Mouse (Mus musculus): ENCODE measurements around the gene Apol8. TPM values are rescaled to one million over a fixed set of nuclear protein-coding genes. Genes with fewer than 3 reads are reported as not detected.

Gene Apol8
- polyA plus RNA-seq, 1 experiment from 2014 or later: not detected

DNA sequence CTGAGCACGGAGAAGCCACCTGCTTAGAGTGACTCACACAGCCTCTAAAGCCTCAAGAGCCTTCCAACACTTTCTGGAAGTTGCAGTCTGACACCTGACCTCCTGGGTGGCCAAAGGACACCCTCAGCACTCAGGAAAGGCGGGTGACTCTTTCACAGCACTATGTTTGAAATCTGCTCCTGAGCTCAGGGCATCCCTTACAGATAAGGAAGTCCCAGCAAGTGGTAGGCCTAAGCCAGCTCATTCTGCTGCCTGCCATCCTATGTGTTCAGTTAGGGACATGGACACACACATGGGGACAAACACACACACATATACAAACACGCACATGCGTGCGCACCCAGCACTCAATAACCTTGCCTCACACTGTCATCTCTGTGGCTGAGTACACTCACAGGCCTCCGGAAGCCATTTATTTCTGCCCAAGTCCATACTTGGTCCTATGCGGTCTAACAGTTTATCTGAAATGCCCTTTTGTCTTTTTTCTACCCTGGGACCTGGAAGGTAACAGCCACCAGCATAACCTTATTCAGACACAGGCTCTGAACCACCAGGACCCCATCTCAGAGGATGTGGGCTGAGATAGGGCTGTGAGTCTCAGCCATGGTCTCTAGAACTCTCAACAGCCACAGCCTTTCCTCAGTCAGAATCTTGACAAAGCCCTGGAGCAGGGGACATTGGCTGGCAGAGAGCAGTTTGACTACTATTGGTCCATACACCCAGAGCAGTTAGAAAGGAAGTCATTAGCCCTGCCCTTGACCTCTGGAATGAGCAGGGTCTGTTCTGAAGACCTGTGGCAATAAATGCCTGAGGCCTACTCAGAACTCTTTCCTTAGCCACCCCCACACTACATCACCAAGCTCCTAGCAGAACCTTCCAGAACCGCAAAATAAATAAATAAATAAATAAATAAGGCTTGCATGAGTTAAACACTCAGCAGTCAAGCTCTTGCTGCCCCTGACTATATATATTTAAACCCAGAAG is 43.0 kb upstream of the Apol8 start:
- peak overlapping the region; percentile 95 for H3K27ac ChIP-seq (ENCODE audit: low read depth)
- H3K4me3 ChIP-seq (ENCODE audit: low read depth, low read length): no peak overlapping the region
- peaks cover 75% of the 10 kb centered on the region for H3K36me3 ChIP-seq (ENCODE audit: insufficient read depth)
- WGBS: 74% methylated on average over 8 of the region's 8 CpGs
- TF ChIP-seq CTCF (IDR thresholded peaks at IDR 0.05; ENCODE audit: low read depth): no peak
- H3K27me3 ChIP-seq (ENCODE audit: insufficient read depth, low read length): no peaks in the 10 kb centered on the region
- H3K4me2 ChIP-seq: no peak overlapping the region; the same call in 1 of the 2 replicates
- peak overlapping the region; percentile 38; the same call in 1 of the 2 replicates for H3K9ac ChIP-seq
- peaks cover 30% of the 10 kb centered on the region for H3K4me1 ChIP-seq (ENCODE audit: insufficient read depth)
- ATAC-seq (ENCODE audit: insufficient read depth) (no peak), DNase-seq (no peak)
- no peaks in the 10 kb centered on the region for H3K9me3 ChIP-seq (ENCODE audit: low read depth, low read length)

- Histone ChIP-seq H3K9ac (peak overlapping the region; percentile 38), H3K9me3 (ENCODE audit: low read depth, low read length) (no peaks in the 10 kb centered on the region), H3K27me3 (ENCODE audit: insufficient read depth, low read length) (no peaks in the 10 kb centered on the region), H3K4me1 (ENCODE audit: insufficient read depth) (peaks cover 30% of the 10 kb centered on the region), H3K4me2 (peak overlapping the region; percentile 29), H3K36me3 (ENCODE audit: insufficient read depth) (peaks cover 76% of the 10 kb centered on the region), H3K27ac (ENCODE audit: low read depth) (peak overlapping the region; percentile 95), H3K4me3 (ENCODE audit: low read depth, low read length) (no peak overlapping the region)
- DNase-seq: peak; percentile 81
- ATAC-seq (ENCODE audit: insufficient read depth): peak; percentile 85
- TF ChIP-seq CTCF (IDR thresholded peaks at IDR 0.05; ENCODE audit: low read depth): no peak
- WGBS: 12% methylated on average over 14 of the region's 14 CpGs
Measured at GRCm38 (mm10) chr15:77798664-77799490, 42.1 kb upstream of the Apol8 start.

DNA sequence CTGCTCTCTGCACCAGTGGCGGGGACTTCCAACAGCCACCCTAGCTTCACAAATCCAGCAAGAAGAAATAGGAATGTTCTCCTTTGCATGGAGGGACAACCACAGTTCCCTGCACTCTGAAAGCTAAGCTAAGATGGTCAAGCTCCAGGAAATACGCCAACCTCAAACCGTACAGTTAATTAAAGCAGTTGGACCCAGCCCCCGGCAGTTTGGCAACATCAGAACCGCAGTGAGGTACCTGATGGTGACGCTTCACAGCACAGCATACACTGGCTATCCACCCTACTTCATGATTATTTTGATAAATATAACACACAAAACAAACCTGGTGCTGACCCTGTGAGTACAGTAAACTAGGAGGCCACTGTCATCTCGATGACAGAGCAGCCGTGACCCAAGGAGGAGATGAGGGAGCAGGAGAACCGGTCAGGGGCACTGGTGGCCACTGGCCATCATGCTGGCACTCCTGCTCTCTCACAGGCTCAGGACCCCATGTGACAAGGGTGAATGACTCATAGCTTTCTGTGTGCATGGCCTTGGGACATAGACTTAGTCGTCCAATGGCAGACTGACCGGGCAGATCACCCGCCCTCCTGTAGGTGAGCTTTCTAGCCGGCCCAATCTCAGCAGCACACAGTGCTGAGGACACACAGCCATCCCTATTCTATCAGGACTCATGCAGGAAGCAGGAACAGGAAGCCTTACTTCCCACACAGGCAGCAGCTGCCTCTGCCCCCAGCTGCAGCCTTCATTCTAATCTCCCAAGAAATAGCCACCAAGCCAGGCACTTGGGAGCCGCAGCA is 41.0 kb upstream of the Apol8 start:
- H3K9me3 ChIP-seq (ENCODE audit: low read depth, low read length): no peaks in the 10 kb centered on the region
- 65% methylated on average over 14 of the region's 14 CpGs for WGBS
- H3K27ac ChIP-seq (ENCODE audit: low read depth): peak overlapping the region; percentile 95
- peak overlapping the region; percentile 29 for H3K4me2 ChIP-seq
- no peaks in the 10 kb centered on the region for H3K27me3 ChIP-seq (ENCODE audit: insufficient read depth, low read length)
- H3K4me1 ChIP-seq (ENCODE audit: insufficient read depth): peaks cover 27% of the 10 kb centered on the region
- TF ChIP-seq CTCF (IDR thresholded peaks at IDR 0.05; ENCODE audit: low read depth): no peak
- peak overlapping the region; percentile 38; the same call in 1 of the 2 replicates for H3K9ac ChIP-seq
- DNase-seq (peak; percentile 41), ATAC-seq (ENCODE audit: insufficient read depth) (no peak)
- peaks cover 76% of the 10 kb centered on the region for H3K36me3 ChIP-seq (ENCODE audit: insufficient read depth)
- H3K4me3 ChIP-seq (ENCODE audit: low read depth, low read length): no peak overlapping the region

DNA sequence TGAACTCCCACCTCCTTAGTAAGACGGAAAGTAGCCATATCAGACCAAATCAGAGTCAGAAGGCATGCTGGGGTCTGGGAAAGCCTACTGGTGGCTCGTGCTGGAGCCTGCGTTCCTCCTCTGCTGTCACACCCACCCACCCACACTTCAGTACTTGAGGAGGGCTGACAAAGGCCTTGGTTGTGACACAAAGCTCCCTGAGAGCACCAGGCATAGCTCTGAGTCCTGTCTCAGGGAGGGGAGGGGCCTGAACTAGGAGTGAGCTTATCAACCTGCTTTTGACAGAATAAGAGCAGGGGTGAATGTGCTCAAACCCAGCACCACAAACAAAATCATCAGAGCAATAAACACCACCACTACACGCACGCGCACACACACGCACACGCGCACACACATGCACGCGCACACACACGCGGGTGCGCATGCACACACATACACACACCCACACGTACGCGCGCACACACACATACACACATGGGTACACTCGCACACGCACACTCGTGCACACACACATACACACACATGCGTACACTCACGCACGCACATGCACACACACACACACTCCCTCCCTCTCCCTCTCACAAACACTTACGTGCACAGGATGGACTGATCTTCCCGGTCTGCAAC is 39.7 kb upstream of the Apol8 start:
- Histone ChIP-seq H3K27ac (ENCODE audit: low read depth) (no peak overlapping the region), H3K9me3 (ENCODE audit: low read depth, low read length) (no peaks in the 10 kb centered on the region), H3K4me3 (ENCODE audit: low read depth, low read length) (no peak overlapping the region), H3K4me2 (no peak overlapping the region), H3K36me3 (ENCODE audit: insufficient read depth) (peaks cover 77% of the 10 kb centered on the region), H3K27me3 (ENCODE audit: insufficient read depth, low read length) (no peaks in the 10 kb centered on the region), H3K4me1 (ENCODE audit: insufficient read depth) (peaks cover 27% of the 10 kb centered on the region), H3K9ac (no peak overlapping the region)
- no peak for DNase-seq
- no peak for ATAC-seq (ENCODE audit: insufficient read depth)
- 92% methylated on average over 26 of the region's 26 CpGs for WGBS
- TF ChIP-seq CTCF (IDR thresholded peaks at IDR 0.05; ENCODE audit: low read depth): no peak

GRCm38 (mm10) chr15:77794908-77795356 is 38.1 kb upstream of the Apol8 start:
- WGBS: 84% methylated on average over 13 of the region's 13 CpGs
- ATAC-seq (ENCODE audit: insufficient read depth) (no peak), DNase-seq (no peak)
- Histone ChIP-seq H3K9me3 (ENCODE audit: low read depth, low read length) (no peaks in the 10 kb centered on the region), H3K4me3 (ENCODE audit: low read depth, low read length) (no peak overlapping the region), H3K36me3 (ENCODE audit: insufficient read depth) (peaks cover 83% of the 10 kb centered on the region), H3K27ac (ENCODE audit: low read depth) (no peak overlapping the region), H3K4me1 (ENCODE audit: insufficient read depth) (peaks cover 22% of the 10 kb centered on the region), H3K27me3 (ENCODE audit: insufficient read depth, low read length) (no peaks in the 10 kb centered on the region), H3K4me2 (no peak overlapping the region), H3K9ac (no peak overlapping the region)
- no peak for TF ChIP-seq CTCF (IDR thresholded peaks at IDR 0.05; ENCODE audit: low read depth)

Measured in lung, embryonic 14.5 days (tissue).